Mouse (Mus musculus) liver, embryonic 15.5 days (tissue): Measurements from ENCODE around the gene Tstd2. TPM values are rescaled to one million over a fixed set of nuclear protein-coding genes. Genes with fewer than 3 reads are reported as not detected.

Experiments used
- ATAC-seq: fragments of 200-750 bp; cut with Nextera tagmentation; 2 replicates; pipeline ENCODE4 v1.8.0; 2017; ENCODE audit warnings: moderate number of reproducible peaks, mild to moderate bottlenecking, moderate library complexity; ENCODE audit not compliant: insufficient read depth
- H3K27ac ChIP-seq: fragments of 300-500 bp; sonication (generic); replicated peaks from 2 replicates; pipeline ENCODE4 v1.5.1; 2015; ENCODE audit warnings: mild to moderate bottlenecking, inconsistent platforms
- H3K27me3 ChIP-seq: fragments of 300-500 bp; sonication (generic); 2 replicates; pipeline ENCODE4 v1.6.1; 2015; ENCODE audit warnings: mild to moderate bottlenecking, inconsistent platforms
- H3K36me3 ChIP-seq: fragments of 300-500 bp; sonication (generic); replicated peaks from 2 replicates; pipeline ENCODE4 v1.6.1; 2015; ENCODE audit warnings: moderate library complexity, mild to moderate bottlenecking, inconsistent platforms
- H3K4me1 ChIP-seq: fragments of 300-500 bp; sonication (generic); replicated peaks from 2 replicates; pipeline ENCODE4 v1.6.1; 2015; ENCODE audit warnings: inconsistent platforms
- H3K4me2 ChIP-seq: fragments of 300-500 bp; sonication (generic); 2 replicates; pipeline ENCODE4 v1.6.1; 2015; ENCODE audit warnings: moderate library complexity, mild to moderate bottlenecking, inconsistent platforms
- H3K4me3 ChIP-seq: fragments of 300-500 bp; sonication (generic); replicated peaks from 2 replicates; pipeline ENCODE4 v1.5.1; 2015; ENCODE audit warnings: mild to moderate bottlenecking, inconsistent platforms
- H3K9ac ChIP-seq: fragments of 300-500 bp; sonication (generic); 2 replicates; pipeline ENCODE4 v1.6.1; 2015; ENCODE audit warnings: moderate library complexity, mild to moderate bottlenecking, inconsistent platforms
- H3K9me3 ChIP-seq: fragments of 300-500 bp; sonication (generic); replicated peaks from 2 replicates; pipeline ENCODE4 v1.6.1; 2016; ENCODE audit warnings: inconsistent platforms
- WGBS: fragments of 180-500 bp; shearing (Covaris S2); methylation state at CpG from one replicate; pipeline ENCODE4 v1.1.7; 2015; ENCODE audit warnings: mixed read lengths; ENCODE audit not compliant: insufficient replicate concordance; 5-methylcytosine and 5-hydroxymethylcytosine counted together
- polyA plus RNA-seq: library from polyadenylated mRNA; unstranded; fragments of >200 nt; fragmentation: Nextera tagmentation; extraction: Ambion mirVana; gene quantifications from 2 replicates; pipeline ENCODE4 v1.2.1, GENCODE M21; 2015

Gene Tstd2
- polyA plus RNA-seq, 1 experiment from 2014 or later = 10.0 TPM

DNA sequence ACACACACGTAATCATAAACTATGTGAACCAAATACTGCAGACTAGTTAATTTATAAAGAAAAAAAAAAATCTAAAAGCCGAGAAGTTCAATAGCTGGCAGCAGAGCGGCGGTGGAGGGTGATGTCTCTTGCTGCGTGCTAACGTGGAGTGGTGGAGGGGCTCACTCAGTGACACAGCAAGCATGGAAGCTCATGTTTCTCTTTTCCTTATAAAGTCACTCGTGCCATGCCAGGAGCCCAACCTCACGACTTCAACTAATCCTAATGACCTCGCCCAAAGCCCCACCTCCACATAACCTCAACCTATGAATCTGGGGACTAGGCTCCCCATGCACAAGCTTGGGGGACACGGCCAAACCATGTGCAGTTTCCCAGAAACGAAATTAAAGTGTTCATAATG lies 55.9 kb downstream of the Tstd2 start:
- Histone ChIP-seq H3K9ac (no peak overlapping the region), H3K9me3 (no peaks in the 10 kb centered on the region), H3K27ac (no peak overlapping the region), H3K36me3 (peaks cover 99% of the 10 kb centered on the region), H3K4me3 (no peak overlapping the region), H3K4me2 (no peak overlapping the region), H3K27me3 (no peaks in the 10 kb centered on the region), H3K4me1 (no peaks in the 10 kb centered on the region)
- WGBS = 79% methylated on average over 11 of the region's 11 CpGs
- ATAC-seq = no peak

DNA sequence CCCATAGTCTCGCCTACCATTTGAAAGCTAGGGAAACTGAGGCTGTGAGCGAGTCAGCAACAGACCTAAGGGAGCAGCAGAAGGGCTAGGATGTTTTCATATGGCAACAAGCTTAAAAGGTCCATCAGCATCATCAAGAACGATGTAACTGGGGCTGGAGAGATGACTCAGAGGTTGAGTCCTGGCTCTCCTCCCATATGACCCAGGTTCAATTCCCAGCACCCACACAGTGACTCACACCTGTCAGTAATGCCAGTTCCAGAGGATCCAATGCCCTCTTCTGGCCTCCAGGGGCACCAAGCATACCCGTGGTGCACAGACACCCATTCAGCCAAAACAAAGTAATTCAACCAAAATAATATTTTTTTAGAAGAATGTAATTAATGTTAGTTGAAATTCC lies 58.2 kb downstream of the Tstd2 start:
- no peaks in the 10 kb centered on the region for H3K9me3 ChIP-seq
- peaks cover 92% of the 10 kb centered on the region for H3K36me3 ChIP-seq
- H3K4me2 ChIP-seq = no peak overlapping the region
- H3K27ac ChIP-seq = no peak overlapping the region
- no peaks in the 10 kb centered on the region for H3K4me1 ChIP-seq
- no peak overlapping the region for H3K4me3 ChIP-seq
- WGBS = 85% methylated on average over 4 of the region's 4 CpGs
- ATAC-seq = no peak
- no peak overlapping the region for H3K9ac ChIP-seq
- H3K27me3 ChIP-seq = no peaks in the 10 kb centered on the region

DNA sequence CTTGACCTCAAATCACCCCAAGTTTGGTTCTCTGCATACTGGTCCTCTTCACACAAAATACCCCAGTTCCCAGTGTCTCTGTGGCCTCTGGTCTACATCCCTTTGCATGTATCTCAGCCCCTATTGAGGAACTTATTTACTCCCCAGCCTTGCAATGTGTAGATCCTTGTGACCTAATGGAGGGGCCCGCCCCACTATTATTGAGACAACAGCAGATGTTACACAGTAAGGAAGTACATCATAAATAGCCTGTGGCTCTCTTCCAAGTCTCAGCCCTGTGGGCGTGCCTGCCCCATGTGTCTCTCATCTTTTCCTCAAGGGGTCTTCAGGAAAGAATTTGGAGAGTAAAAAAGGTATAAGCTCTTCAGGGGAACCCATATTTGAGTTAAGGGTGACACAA lies 61.6 kb downstream of the Tstd2 start:
- Histone ChIP-seq H3K4me1 (no peaks in the 10 kb centered on the region), H3K27me3 (no peaks in the 10 kb centered on the region), H3K9me3 (no peaks in the 10 kb centered on the region), H3K4me2 (no peak overlapping the region), H3K36me3 (peaks cover 87% of the 10 kb centered on the region), H3K9ac (no peak overlapping the region), H3K4me3 (no peak overlapping the region), H3K27ac (no peak overlapping the region)
- ATAC-seq = no peak
- 70% methylated on average over 2 of the region's 2 CpGs for WGBS

DNA sequence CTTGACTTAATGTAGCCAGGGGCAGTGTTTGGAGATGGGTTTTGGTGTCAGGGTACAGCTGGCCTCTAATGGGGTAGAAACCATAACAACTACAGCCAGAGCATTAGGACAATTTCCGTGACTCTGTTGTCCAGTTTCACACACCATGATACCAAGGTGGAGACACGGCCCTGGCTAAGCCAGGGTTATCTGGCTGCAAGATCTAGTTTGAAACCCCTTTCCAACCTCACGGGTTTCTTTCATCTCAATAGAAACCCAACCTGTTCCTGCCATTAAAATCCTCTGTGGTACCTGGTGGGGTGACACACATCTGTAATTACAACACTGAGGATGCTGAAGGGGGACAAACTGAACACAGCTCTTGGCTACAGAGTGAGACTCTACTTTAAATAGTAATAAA lies 62.8 kb downstream of the Tstd2 start:
- no peaks in the 10 kb centered on the region for H3K9me3 ChIP-seq
- H3K36me3 ChIP-seq = peaks cover 88% of the 10 kb centered on the region
- 66% methylated on average over 3 of the region's 3 CpGs for WGBS
- no peak overlapping the region for H3K9ac ChIP-seq
- H3K4me1 ChIP-seq = no peaks in the 10 kb centered on the region
- H3K4me2 ChIP-seq = no peak overlapping the region
- no peak for ATAC-seq
- H3K27ac ChIP-seq = no peak overlapping the region
- no peak overlapping the region for H3K4me3 ChIP-seq
- H3K27me3 ChIP-seq = no peaks in the 10 kb centered on the region

DNA sequence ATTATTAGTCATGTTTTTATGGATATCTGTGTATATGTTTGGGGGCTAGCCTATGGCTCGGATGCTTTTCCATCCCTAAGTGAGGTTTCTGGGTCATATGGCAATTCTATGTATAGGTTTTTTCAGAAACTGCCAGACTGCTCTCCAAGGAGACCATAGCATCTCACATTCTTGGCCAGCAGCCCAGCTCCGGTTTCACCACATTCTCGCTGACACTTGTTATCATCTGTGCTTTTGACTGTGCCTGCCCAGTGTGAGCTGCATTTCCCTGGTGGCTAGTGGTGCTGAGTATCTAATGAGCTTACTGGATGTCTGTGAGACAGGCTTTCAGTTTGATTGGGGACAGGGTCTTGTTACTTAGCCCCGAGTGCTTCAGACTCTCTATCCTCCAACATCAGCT lies 64.8 kb downstream of the Tstd2 start:
- 69% methylated on average over 4 of the region's 4 CpGs for WGBS
- no peak for ATAC-seq
- H3K9ac ChIP-seq = no peak overlapping the region
- no peak overlapping the region for H3K4me3 ChIP-seq
- H3K4me1 ChIP-seq = no peaks in the 10 kb centered on the region
- no peaks in the 10 kb centered on the region for H3K9me3 ChIP-seq
- H3K4me2 ChIP-seq = no peak overlapping the region
- H3K27me3 ChIP-seq = no peaks in the 10 kb centered on the region
- peaks cover 86% of the 10 kb centered on the region for H3K36me3 ChIP-seq
- H3K27ac ChIP-seq = no peak overlapping the region

DNA sequence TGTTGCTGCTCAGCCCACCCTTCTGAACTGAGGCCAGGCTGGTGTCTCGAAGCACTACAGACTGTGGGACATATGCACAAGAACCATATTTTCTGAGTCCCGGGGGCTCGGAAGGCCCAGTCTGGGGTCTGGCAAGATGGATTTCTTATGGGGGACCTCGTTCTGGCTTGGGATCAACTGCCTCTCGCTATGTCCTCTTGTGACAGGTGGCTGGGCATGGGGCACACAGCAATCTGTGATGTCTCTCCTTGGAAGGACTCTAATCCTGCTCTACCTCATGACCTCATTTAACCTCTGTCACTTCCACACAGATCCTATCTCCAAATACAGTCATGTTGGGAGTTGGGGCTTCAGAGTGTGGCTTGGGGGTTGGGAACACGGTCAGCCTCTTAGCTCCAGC lies 65.9 kb downstream of the Tstd2 start:
- ATAC-seq = no peak
- Histone ChIP-seq H3K36me3 (peaks cover 86% of the 10 kb centered on the region), H3K9me3 (no peaks in the 10 kb centered on the region), H3K27me3 (no peaks in the 10 kb centered on the region), H3K4me1 (no peaks in the 10 kb centered on the region), H3K4me2 (no peak overlapping the region), H3K27ac (no peak overlapping the region), H3K9ac (no peak overlapping the region), H3K4me3 (no peak overlapping the region)
- WGBS = 86% methylated on average over 6 of the region's 6 CpGs

DNA sequence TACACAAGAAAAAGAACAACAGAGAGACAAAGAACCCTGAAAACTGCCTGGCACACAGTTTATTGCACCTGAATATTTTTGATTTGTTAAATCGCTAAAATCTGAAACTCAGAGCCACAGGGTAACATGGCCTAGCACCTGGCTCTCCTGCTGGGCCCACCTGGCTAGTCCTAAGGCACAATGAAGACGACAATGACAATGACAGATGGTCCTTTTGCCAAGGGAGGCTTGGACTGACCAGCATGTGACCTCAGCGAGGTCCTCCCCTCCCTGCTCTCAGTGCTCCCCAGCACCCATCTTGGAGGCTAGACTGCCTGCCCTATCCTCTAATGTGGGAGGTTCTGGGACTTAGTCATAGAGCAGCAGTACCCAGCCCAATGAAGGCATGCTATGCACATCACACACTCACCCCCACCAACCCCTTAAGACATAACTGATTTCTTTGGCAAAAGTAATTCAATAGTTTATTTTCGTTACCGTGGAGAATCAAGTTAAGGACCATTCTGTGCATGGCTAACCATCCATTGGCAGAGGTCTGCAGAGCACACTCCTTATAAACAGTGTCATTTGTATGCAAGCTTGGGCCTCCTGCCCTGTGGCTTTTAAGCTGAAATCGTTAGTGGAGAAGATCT lies 68.5 kb downstream of the Tstd2 start:
- Histone ChIP-seq H3K9me3 (no peaks in the 10 kb centered on the region), H3K4me3 (no peak overlapping the region), H3K27ac (no peak overlapping the region), H3K4me2 (no peak overlapping the region), H3K9ac (no peak overlapping the region), H3K4me1 (no peaks in the 10 kb centered on the region), H3K27me3 (no peaks in the 10 kb centered on the region), H3K36me3 (peaks cover 96% of the 10 kb centered on the region)
- 80% methylated on average over 6 of the region's 6 CpGs for WGBS
- no peak for ATAC-seq

DNA sequence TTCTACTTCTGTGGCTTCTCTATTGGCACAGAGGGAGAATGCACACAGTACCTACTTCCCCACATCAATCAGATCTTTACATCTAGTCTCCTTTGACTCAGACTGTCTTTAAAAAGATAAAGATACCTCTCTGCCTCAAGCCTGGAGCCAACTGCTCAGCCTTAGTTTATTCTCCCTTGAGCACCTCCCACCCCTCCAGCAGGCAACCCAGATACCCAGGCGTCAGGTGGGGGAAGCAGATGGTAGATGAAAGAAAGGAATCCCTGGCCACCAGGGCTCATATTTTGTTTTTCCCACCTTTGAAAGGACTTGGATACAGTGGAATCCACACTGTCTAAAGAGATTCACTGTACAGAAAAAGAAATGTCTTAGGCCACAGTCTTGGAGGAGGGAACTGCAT lies 69.9 kb downstream of the Tstd2 start:
- H3K27ac ChIP-seq = no peak overlapping the region
- 59% methylated on average over 1 of the region's 1 CpGs for WGBS
- no peak overlapping the region for H3K4me2 ChIP-seq
- no peak overlapping the region for H3K4me3 ChIP-seq
- H3K9ac ChIP-seq = no peak overlapping the region
- ATAC-seq = no peak
- H3K36me3 ChIP-seq = peaks cover 98% of the 10 kb centered on the region
- no peaks in the 10 kb centered on the region for H3K9me3 ChIP-seq
- no peaks in the 10 kb centered on the region for H3K4me1 ChIP-seq
- H3K27me3 ChIP-seq = 0 out of 2 replicates have a peak, but pooled peaks cover 4% of the 10 kb centered on the region

DNA sequence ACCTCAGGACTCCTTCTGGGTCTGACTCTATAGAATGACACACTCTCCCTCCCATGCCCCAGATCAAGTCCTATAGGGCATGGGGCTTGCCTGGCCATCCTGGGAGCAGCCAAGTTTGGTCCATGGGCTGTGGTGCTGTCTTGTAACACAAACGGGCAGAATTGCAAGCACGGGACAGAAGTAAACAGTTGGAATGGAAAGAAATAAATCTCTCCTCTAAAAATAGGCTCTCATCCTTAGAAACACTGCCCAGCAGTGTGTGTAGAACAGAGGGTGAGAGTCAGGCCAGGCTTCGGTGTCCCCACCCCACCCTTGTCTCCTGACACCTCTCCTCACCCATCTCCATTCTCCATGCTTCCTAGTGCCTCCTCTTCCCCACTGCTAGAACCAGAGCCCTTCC lies 70.4 kb downstream of the Tstd2 start:
- Histone ChIP-seq H3K9me3 (no peaks in the 10 kb centered on the region), H3K9ac (no peak overlapping the region), H3K27me3 (0 out of 2 replicates have a peak, but pooled peaks cover 4% of the 10 kb centered on the region), H3K36me3 (peaks cover 98% of the 10 kb centered on the region), H3K27ac (no peak overlapping the region), H3K4me1 (no peaks in the 10 kb centered on the region), H3K4me2 (no peak overlapping the region), H3K4me3 (no peak overlapping the region)
- ATAC-seq = no peak
- 76% methylated on average over 3 of the region's 3 CpGs for WGBS

DNA sequence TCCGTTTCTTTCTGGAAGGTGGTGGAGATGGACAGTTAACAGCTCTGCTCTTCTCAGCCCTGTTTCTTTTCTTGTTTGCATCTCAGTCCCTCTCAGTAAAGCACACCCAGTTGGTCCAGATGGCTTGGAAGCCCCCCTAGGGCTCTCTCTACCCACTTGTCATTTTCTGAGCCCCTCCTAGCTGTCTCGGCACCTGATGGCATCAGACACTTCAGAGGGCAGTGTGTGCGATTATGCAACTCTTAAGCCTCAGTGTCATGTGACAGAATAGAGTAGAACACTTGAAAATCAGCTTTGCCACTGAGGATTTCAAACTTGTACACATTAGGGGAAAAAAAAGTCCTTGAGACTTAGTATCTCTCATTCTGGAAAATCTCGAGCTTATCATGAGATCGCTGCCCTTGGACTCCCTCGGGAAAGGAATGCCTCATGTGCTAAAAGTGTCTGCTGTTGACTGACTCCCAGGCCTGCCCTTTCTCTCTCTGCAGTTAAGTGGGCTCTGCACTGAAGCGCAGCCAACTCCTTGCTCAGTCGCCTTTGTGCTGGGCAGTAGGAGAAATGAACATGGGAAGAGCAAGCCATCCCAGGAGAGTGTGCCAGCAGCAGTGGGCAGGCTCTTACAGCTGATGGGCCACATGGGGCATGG lies 72.7 kb downstream of the Tstd2 start:
- Histone ChIP-seq H3K27ac (no peak overlapping the region), H3K4me2 (no peak overlapping the region), H3K27me3 (0 out of 2 replicates have a peak, but pooled peaks cover 4% of the 10 kb centered on the region), H3K4me1 (0 out of 2 replicates have a peak, but pooled peaks cover 2% of the 10 kb centered on the region), H3K9ac (no peak overlapping the region), H3K9me3 (no peaks in the 10 kb centered on the region), H3K4me3 (no peak overlapping the region), H3K36me3 (peaks cover 98% of the 10 kb centered on the region)
- no peak for ATAC-seq
- WGBS = 70% methylated on average over 8 of the region's 8 CpGs

DNA sequence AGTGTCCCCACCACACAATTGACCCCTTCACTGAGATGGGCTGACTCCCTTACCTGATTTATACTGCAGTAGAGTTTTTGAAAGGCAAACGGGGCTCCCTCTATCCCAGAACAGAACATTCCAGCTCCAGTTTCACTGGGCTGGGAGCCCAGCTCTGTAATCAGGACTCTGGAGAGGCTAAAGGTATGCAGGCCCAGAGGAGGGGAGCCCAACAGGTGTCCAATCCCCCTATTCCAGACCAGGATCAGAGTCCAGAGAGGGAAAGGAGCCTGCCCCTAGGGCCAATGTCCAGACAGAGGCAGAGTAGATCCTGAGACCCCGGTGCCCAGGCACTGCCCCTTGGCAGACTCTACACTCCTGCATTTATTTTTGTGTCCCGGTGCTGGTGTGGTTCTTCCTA lies 73.5 kb downstream of the Tstd2 start:
- no peak for ATAC-seq
- WGBS = 77% methylated on average over 3 of the region's 3 CpGs
- Histone ChIP-seq H3K36me3 (peaks cover 99% of the 10 kb centered on the region), H3K4me3 (no peak overlapping the region), H3K27me3 (0 out of 2 replicates have a peak, but pooled peaks cover 4% of the 10 kb centered on the region), H3K9ac (no peak overlapping the region), H3K9me3 (no peaks in the 10 kb centered on the region), H3K4me2 (no peak overlapping the region), H3K4me1 (0 out of 2 replicates have a peak, but pooled peaks cover 2% of the 10 kb centered on the region), H3K27ac (no peak overlapping the region)
